Mouse (Mus musculus): ENCODE measurements at regions not wholly inside any gene's neighbourhood (a gene's known extent, or its start where the extent isn't known, plus 50 kb on each side); places are given as distances from the start of the nearest gene placed in this dataset.
A peak's percentile ranks its signal among the peaks of the same experiment; 100 is the strongest.

DNA sequence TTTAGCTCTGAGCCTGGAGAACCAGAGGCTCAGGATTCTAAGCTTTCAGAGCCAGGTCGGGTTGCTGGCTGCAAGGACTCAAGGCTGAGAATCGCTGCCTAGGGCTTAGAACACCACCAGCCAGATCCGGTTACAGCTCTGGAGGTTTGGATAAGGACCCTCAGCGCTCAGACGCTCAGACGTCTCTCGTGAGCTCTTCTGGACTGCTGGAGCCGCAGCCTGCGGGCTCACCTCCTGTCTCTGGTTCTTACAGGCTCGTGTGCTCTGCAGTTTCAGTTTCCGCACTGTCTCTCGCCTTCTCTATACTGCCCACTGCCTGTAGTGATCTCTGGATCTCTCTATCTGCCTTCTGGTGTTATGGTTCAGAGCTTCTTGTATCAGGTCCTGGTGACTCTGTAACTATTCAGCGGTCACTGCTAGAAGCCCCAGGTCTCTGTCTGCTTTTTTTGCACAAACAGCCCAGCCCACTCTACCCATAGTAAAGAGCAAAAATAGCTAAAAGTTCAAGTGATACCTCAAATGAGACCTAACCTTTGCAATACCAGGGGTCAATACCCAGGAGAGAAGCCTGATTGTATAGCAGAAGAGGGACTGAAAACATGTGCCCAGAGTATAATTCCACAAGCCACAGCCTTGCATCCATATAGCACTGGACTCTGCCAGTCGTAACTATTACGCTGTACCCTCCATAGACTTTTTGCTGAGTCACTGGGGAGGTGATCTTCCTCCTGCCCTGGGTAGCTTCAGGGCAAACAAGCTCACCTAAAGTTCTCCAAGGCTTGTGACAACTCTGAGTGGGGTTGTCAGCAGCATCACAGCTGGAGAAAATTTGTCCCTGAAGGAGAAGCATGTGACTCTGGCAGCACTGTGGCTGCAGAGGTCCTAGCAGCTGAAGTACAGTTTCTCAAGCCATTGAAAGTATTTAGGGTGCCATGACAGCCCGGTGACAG, 56.4 kb upstream of the Gpc1 start:
- TF ChIP-seq CTCF (conservative IDR thresholded peaks at IDR 0.05 in 1 of 2, IDR thresholded peaks at IDR 0.05 in 1 of 2; ENCODE audit: low read depth in 2 of 2, low read length in 2 of 2) (peak in 1 of 2 experiments; percentile 12; a peak in 1 of 4 replicates), CHD1 (IDR thresholded peaks at IDR 0.05; ENCODE audit: low read depth, low read length) (no peak)
